Mouse (Mus musculus) thymus, adult 18-20 months (tissue): ENCODE measurements around the gene Lingo3.
"Not testable (repeated sequence)": the region's sequence is repeated elsewhere in the genome, so short reads cannot be mapped to it uniquely, and the experiment has no call there.

Experiments
- DNase-seq, 2 experiments: peaks; one replicate each; pipeline ENCODE4 v3.0.0; 2022; ENCODE audit warnings: mixed read lengths in 2 of 2

Gene Lingo3

GRCm38 (mm10) chr10:80843087-80843930, 530 bp downstream of the Lingo3 start:
- no peak for DNase-seq

GRCm38 (mm10) chr10:80842334-80842733, 1.5 kb downstream of the Lingo3 start:
- DNase-seq: no peak

GRCm38 (mm10) chr10:80841685-80842084, 2.2 kb downstream of the Lingo3 start:
- DNase-seq: no peak

DNA sequence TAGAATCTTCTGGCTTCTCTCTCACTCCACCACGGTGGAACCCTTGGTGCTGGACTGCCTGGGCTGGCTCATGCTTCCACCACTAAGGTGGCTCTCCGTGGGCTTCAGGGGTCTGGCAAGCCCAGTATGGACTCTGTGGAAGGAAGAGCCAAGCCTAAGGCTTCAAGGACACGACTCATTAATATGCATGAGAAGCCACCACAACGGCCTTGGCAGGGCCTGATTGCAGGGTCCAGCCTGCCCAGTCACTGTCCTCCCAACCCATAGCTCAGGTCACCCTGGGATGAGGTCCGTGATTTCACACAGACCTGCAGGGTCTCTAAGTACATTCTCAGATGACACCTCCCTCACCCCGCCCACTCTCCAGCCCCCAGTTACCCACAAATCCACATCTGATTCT, 4.0 kb downstream of the Lingo3 start:
- DNase-seq: no peak

GRCm38 (mm10) chr10:80838346-80838912, 5.4 kb downstream of the Lingo3 start:
- no peak for DNase-seq

- DNase-seq: no peak
Observed at GRCm38 (mm10) chr10:80837827-80838226, 6.0 kb downstream of the Lingo3 start.

DNA sequence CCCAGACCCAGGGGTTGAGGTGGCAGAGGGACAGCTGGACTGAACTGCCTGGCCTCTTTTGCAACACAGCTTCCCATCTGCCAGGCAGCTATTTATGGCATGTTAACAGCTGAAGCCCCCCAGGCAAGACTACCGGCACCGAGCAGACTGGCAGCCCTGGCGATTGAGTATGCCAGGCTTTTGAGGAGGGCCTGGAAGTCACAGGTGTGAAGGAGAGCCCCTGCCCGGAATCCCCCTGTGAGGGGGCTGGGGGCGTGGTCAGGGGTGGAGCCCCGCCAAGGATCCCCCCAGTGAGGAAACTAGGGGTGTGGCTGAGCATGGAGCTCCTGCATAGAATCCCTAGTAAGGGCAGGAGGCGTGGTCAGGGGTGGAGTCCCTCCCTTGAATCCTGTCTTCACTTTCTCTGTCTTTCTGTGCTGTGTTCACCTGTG, 6.9 kb downstream of the Lingo3 start:
- no peak for DNase-seq

GRCm38 (mm10) chr10:80835617-80836016, 8.2 kb downstream of the Lingo3 start:
- DNase-seq: no peak

DNA sequence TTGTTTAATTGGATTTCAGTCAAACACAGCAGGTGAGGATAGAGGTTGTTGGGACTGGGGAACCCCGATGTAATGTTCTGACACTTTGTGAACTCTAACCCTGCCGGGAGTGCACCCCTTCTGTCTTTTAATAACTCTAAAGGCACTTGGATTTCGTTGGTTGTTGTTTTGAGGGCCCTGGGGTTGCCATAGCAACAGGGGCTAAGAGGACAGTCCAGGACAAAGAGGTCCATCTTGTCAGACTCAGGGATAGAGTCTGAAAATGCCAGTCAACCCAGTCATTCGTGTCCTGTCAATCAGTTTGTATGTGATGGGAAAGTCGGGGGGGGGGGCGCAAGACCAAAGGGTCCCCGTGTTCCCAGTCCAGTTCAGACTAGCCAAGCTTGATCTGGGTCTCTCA, 11.0 kb downstream of the Lingo3 start:
- DNase-seq: no peak

DNA sequence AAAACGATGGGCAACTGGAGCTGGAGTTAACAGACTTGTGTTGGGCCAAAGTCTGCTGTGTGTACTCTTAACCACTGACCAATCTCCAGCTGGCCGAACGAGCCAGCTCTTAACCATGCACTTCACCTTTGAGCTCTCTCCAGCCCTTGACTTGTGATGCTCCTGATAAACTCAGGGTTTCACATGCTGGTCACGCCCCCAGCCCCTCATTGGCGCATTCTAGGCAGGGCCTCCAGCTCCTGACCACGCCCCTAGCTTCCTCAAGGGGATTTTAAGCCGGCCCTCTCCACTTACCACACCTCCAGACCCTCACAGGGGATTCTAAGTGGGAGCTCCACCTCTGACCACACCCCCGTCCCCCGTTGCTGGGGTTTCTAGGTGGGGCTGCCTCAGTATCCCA, 12.7 kb downstream of the Lingo3 start:
- peak; percentile 40 to 61 for DNase-seq

DNA sequence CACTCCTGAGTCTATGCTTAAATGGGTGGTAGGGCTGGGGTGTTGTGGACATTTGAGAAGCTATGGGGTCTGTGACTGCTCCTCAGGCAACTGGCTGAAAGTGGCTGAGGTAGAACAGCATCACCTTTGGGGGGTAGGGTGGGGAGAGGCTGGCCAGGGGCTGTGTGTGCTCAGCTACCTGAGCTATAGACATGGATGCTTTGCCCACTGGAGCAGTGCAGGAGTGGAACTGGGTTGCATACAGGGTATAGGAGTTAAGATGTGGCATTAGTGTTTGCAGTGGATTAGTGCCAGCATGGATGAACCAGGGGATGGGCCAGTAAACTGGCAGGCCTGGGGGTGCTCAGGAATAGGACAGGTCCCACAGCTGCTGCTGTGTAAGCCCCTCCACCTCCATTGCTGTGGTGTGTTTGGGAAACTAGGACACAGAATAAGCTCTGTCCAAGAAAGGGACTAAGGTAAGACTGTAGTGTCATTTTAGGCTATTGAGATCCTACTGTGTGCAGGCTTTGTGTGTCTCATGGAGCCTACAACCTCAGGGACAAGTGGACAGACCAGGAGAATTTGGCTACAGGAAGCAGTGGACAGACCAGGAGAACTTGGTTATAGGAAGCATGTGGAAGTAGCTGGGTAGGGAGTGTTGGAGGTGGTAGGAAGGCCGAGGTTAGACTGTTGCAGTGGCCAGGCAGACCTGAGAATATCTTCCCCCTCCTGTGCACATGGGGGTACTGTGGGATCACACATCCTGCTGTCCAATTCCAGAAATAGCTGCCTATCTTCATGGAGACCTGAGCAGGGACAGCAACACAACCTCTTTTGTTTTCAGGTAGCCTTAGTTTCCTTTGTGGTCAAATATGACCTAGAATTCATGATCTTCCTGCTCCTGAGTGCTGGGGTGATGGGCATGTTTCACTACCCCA, 14.2 kb downstream of the Lingo3 start:
- DNase-seq: no peak

- DNase-seq: not testable (repeated sequence)
Observed at GRCm38 (mm10) chr10:80828587-80828986, 15.3 kb downstream of the Lingo3 start.

DNA sequence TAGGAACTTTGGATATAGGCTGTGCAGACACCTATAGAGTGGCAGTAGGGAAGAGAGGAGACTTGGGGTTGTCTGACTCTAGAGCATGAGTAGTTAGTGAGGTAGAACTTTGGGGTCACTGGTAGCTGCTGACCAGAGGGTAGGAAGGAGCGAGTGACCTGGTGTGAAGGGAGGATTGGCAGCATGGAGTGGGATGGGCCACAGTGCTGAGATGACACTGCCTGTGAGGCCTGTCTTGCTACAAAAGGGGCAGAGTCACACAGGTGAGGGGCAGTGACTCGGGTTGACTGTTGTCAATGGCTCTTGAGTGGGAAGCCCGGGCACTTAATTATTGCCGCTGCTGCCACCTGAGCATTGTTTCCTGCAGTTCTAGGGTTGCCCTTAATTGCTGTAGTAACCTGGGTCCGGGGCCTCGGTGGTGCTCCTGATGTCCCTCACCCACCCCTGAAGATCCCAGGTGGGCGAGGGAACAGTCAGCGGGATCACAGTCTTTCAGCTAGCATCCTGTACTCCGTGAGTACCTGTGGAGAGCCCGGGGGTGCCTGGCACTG, 15.9 kb downstream of the Lingo3 start:
- no peak for DNase-seq

- DNase-seq: no peak
Observed at GRCm38 (mm10) chr10:80827063-80827869, 16.6 kb downstream of the Lingo3 start.

GRCm38 (mm10) chr10:80826151-80827062, 17.4 kb downstream of the Lingo3 start, which contains the start of gene Oaz1:
Gene Oaz1, plus strand, starts transcription at chr10:80826656.
- DNase-seq: peak; percentile 99 to 100

GRCm38 (mm10) chr10:80824827-80825226, 19.0 kb downstream of the Lingo3 start:
- DNase-seq: no peak

DNA sequence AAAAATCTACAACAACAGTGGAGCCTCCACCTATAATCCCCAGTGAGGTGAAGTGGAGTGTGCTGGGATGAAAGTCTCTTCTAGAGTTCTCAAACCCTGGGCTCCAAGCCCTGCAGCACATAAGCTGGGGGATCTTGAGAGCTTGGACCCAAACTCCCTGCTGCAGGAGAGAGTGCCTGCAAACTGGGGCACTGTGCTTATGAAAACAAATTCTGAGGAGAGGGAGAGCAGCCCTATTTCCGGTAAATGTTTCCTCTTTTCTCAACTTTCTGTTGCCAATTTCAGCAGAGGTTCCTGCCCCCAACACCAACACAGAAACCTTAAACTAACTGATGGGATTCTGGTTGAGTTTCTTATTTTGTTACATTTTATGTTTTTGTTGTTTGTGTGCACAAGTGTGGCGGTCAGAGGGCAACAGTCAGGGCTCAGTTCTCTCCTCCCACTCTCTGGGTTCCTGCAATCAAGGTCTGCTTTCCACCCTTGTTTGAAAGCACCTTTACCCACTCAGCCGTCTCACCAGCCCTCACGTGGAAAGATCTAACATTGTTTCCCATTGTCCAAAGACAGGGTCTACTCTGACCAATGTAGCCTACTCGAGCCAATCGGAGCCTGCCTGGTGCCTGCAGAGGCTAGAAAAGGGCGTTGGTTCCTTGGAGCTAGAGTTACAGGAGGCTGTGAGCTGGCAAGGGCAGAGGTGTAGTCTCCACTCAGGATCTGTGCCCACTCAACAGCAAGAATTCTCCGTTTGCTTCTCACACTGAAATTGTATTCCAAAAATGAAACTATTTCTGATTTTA, 19.8 kb downstream of the Lingo3 start:
- no peak for DNase-seq

DNA sequence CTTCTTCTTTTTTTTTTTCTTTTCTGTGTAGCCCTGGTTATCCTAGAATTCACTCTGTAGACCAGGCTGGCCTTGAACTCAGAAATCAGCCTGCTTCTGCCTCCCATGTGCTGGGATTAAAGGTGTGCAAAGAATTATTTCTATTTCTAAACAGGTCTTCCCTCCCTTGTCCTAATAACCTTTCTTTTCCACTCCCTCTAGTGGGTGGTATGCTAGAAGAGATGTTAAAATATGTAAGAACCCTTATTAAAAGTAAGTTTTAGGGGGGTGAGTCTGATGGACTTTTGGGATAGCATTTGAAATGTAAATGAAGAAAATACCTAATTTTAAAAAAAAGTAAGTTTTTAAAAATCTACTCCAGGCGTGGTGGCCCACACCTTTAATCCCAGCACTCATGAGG, 20.5 kb downstream of the Lingo3 start:
- DNase-seq: no peak

DNA sequence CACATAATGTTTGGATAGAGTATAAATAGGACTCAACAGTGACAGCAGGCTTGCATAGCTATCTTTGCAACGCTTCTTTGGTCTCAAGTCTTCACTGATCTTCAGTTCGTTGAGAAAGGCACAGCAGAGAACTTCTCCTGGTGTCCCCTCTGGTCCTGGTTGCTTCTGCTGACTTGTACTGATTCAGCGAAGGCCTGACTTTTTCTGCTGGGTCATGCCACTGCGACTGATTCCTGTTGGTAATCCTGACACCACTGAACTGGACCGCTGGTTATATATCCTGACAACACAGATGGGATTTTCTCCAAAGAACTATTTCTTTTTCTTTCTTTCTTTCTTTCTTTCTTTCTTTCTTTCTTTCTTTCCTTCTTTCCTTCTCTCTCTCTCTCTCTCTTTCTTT, 21.3 kb downstream of the Lingo3 start:
- no peak for DNase-seq

DNA sequence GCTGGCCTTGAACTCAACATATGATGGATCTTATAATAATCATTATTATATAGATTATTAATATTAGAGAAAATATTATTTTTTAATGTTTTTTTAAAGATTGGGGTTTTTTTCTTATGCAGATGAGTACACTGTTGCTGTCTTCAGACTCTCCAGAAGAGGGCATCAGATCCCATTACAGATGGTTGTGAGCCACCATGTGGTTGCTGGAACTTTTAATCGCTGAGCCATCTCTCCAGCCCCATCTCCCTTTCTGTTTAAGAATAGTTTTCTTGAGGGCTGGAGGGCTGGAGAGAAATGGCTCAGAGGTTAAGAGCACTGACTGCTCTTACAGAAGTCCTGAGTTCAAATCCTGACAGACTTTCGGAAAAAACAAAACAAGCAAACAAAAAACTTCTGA, 21.8 kb downstream of the Lingo3 start:
- no peak for DNase-seq
